Mouse (Mus musculus) ovary, postnatal 10 days (tissue): ENCODE results near the gene Tmem120b.

Experiments used
- DNase-seq: peaks from one replicate; pipeline ENCODE4 v3.0.0; 2022; ENCODE audit warnings: low spot score

The Tmem120b gene

GRCm38 (mm10) chr5:123128426-123129169 lies 60.4 kb downstream of the Tmem120b start:
- DNase-seq, result no peak

DNA sequence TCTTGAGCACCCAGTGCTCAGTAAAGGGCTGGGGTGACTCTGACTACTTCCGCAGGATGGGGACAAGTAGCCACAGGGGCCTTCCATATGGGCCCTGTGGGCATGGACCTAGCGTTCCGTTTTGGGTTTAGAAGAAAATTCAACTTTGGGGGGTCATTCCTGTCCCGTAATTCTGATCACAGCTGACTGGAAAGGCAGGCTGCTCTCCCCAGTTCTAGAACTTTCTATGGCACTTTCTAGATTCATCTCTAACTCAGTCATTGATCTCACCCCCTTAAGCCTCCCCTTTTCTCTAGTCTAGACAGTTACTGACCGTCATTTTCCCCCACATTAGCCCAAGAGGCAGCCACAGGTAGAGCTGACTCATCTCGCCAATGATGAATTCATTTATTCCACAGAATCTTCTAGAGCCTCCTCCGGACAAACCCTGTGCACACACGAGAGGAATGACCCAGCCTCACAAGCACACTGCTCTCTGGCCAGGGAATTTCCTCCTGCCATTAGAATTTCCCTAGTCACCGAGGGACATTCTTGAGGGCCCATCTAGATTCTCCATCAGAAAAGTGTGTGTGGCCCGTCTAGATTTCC lies 61.0 kb downstream of the Tmem120b start:
- DNase-seq, result no peak

GRCm38 (mm10) chr5:123130030-123130813 lies 62.0 kb downstream of the Tmem120b start:
- no peak for DNase-seq

GRCm38 (mm10) chr5:123130814-123131148 lies 62.6 kb downstream of the Tmem120b start:
- DNase-seq, result no peak

DNA sequence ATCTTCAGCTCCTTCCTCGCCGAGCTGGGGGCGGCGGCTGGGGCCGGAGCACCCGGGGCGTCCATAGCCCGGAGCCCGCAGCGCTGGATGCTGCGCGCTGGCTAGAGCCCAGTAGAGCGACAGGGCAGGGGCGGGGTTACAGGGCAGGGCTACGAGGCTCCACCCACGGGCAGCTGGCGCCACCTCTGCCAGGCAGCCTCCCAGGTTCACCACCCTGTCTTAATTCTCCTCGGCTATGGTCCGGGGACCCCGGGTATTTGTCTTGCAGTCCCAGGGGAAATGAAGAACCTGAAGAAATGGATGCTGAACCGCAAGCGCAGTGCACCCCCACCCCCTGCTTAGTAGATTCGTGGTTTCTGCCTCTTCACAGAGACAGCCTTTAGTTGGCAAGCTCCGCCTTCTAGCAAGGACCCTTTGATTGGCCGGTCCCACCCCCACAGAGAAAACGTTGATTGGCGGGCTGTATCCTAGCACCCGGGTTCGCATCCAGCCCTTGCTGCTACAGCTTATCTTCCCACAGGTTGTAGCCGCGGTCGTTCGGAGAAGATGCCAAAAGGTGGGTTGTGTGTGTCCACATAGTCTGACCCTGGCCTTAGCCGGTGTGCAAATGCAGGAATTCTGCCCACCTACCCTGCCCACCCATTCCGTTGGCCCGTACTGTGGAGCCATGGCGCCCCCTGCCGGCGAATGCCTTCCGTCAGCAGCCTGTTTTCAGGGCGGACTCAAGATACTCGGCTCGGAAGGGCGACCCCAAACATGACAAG lies 64.3 kb downstream of the Tmem120b start, which contains the start of gene Rhof:
TSS of gene Rhof (minus strand) at position 385 of the 764 bp plus-strand sequence.
- peak; percentile 68 for DNase-seq

DNA sequence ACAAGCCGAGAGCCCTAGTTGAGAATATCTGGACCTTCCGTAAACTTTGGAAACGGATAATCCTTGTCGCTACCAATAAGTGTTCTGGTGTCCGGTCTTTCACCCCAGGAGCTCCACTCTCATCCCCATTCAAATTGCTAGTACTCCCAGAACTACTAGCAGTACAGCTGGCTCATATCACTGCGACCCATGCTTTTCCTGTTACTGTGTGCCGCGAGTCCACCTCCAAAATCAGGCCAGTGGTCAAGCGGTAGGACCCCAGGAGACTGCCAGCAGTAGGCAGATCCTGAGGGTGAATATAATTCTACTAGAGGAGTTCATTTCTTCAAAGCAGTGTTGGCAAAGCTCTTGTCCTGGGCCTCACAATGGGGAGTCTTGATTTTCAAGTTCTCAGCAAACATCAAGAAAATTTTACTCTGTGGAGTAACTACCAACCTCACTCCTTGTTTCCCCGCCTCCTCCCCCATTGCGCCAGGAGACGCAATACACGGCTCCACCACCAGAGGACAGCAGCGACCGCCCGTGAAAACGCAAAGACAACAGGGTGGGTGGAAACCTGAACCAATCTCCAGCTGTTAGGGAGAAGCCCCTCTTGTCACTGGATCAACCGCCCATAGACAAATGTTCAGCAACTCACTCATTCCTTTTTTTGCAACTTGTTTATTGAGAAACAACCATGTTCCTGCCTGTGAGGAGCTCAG lies 65.0 kb downstream of the Tmem120b start:
- DNase-seq, result peak; percentile 91

DNA sequence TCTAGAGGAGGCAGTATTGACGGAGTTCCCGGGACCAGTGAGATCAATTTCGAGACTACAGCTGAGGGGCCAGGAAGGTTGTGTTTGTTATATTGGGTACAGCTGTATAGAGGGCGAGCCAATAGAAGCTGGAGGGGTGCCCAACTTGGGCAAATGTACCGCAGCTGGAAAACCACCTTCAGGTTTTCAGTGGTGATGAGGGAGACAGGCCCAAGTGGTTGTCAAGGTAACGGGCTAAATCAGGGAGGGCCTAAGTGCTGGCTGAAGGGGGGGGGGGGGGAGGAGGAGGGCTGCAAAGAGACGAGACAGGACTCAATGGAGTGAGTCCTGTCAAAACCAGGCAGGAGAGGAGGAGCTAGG lies 65.5 kb downstream of the Tmem120b start:
- DNase-seq, result no peak

DNA sequence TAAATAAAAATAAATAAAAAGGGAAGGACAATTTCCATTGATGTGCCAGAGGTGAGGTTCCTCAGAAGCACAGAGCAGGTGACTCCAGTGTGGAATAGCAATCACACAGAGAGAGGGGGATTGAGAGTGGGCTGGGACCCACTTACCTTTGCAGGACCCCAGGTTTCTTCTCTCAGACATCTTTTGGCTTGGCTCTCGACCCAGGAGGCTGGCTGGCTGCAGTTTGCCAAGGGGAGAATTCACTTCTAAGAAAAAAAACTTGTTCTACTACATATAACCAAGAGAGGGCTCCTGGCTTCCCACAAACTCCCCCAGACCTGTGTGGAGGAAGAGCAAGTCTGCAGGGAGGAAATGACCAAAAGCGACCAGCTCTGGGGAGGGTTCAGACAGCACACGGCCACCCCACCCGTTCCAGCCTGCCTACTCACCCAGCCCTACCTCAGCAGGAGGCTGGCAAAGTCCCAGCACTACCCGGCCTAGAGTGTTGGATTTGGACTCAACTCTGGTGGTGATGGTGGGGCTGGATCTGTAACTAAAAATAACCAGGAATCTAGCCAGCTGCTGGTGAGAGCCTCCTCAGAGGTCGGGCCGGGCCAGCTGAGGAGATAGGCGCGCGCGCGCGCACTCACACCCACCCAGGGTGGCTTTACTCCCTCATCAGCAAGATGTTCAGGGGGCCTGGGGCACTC lies 66.1 kb downstream of the Tmem120b start:
- no peak for DNase-seq

DNA sequence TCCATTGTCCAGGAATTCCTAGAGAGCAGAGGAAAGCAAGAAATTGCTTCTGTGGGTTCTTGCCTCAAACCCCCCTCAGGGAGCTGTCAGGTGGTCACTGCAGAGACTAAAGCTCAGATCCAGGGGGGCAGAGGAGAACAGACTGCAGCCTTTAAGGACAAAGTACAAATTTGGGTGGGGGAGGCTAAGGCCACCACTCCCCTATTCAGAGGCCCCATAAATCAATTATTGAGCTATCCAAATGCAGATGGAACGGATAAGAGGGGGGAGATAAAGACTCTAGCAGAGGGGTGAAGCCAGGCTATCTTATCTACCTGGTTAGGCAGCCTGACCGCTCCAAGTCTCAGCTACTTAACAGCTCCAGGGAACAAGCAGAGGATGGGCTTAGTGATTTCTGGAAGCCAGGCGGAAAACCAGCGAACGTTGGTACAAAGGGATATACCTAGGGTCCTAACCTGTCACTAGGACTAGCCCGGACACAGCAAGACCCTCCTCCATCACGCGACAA lies 66.7 kb downstream of the Tmem120b start:
- no peak for DNase-seq

DNA sequence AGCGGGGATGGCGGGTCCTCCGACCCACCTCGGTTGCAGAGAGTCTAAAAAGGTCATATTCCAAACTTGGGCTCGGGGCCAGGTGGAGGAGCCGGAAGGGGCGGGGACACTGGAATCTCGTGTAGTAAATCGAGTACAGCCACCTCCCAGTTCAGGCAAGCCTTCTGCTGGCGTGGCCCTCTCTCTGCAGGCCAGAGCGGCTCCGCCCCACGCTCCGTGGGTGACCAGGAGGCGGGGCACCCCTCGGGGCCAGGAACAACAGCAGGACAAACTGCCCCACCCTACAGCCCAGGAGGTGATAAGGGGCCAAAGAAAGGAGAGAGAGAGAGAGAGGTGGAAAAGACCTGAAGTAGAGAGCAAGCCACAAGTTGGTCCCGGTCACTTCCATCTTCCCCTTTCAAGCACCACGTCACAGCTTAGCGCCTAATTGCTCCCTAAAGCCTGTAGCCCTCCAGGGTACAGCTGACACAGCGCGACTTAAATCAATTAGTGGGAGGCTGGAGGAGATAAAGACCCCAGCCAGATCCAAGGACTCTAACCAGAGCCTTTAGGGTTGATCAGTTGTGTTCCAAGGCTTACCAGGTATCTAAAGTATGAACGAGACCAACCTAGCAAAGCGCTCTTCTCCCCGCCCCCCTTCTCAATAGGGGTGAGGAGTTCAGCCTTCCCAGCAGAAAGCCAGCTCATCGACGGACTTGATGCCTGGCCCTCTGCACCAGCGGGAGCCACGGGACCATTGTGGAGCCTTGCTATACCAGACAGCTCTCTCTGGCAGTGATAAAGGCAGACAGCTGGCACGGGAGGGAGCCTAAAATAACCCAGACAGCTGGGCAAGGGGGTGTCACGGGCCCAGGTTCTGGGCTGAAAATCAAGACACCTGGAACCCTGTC lies 67.5 kb downstream of the Tmem120b start:
- DNase-seq, result peak; percentile 79

DNA sequence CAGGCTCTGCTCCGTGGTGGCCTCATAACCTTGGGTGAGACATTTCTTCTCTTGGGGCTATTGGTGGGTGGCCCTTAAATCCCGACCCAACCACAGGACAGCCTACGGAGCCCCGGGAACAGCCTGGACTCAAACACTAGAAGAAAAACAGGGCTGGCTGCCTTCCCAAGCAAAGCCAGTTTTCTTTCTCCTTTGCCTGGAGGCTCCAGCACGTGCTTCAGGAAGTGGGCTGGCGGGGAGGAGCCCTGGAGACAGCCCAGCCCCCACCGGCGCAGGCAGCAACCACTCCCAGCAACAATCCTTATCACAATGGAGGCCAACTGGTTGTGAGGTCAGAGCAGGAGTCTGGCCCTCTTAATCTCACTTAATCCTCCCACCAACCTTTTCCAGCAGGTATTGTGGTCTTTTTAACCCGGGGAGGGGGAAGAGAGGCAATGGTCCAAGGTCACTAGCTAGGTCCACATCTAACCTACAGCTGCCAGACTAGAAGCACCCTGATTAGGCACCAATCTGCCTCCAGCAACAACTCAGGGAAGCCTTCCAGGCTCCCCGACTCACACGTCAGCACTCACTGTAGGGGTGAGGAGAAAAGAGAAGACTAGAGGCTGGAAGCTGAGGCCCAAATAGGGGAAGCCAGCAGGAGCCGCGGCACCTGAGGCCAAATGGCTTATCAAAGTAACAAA lies 68.3 kb downstream of the Tmem120b start:
- DNase-seq, result peak; percentile 68

DNA sequence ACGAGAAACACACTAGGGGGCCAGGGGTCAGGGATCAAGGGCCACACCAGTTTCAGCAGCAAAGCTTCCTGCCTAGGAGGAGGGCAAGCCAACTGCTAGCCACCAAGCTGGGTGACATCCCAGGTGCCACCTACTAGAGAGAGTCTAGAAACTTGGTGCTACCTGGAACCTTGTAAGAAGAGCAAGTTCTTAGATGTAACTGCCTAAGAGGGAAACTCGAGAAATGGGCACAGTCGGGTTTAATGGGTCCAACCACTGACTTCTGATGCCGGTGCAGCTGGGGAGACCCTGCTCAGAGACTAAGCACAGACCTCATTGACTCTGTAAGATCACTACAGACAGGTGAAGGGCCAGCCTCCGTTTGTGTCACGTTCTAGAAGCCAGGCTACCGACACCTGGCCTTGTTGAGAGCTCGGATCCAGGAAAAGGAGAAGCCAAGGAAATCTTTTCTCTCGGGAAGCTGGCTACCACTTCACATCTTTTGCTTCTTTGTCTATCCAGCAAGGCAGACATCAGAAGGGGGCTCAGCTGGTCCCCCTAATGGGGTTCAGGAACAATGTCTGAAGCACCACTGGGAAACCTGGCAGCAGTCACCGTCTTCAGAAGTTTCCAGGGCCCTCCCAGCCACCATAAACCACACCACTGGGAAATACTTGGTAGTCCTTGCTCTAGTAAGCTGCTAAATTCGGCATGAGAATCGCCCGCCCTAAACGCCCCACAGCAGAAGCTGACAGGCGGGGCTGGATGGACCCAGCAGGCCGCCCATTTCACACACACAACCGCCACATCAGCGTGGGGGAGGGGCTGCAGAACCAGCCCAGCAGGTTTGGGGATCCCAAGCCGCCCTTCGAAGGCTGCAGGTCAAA lies 69.1 kb downstream of the Tmem120b start:
- DNase-seq, result peak; percentile 71

- no peak for DNase-seq
Measured at GRCm38 (mm10) chr5:123137910-123138229, 69.7 kb downstream of the Tmem120b start.

DNA sequence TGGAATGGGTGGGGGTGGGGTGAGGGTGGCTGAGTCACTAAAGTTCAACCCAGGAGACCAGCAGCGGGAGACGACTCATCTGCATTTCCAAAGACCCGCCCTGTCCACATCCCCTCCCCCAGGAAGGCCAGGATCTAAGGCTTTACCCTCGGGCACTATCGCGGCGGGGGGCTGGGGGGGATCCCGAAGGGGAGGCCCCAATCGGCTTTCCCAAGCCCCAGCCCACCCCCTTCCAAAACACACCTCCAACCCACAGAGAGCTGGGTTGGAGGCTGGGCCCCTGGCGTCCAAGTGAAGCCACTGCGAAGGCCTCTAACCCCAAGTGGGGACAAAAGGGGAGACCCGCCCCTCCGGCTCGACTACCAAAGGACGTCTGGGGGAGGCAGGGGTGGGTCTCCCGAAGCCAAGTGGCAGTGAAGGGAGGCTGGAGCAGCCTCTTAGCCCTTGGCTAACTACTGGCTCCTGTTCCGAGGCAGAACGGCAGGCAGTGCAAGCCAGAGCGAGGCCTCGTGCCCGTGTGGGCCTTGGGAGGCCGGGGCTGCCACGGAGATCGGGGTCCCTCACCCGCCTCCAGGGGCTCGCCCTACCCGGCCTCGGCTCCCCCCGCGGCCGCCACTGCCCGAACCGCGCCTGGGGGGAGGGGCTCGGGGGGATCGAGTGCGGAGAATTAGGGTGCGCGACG lies 70.2 kb downstream of the Tmem120b start:
- DNase-seq, result peak; percentile 68

GRCm38 (mm10) chr5:123138953-123139721 lies 70.9 kb downstream of the Tmem120b start:
- DNase-seq, result peak; percentile 62

- no peak for DNase-seq
Measured at GRCm38 (mm10) chr5:123139722-123140627, 71.8 kb downstream of the Tmem120b start.
